Mouse (Mus musculus): ENCODE measurements around the gene Txndc15.

GRCm38 (mm10) chr13:55760576-55760975 is 46.1 kb downstream of the Txndc15 start:
- no peak for TF ChIP-seq CTCF (IDR thresholded peaks at IDR 0.05; ENCODE audit: low read depth, low read length)
- no peak for TF ChIP-seq POLR2AphosphoS5 (IDR thresholded peaks at IDR 0.05; ENCODE audit: insufficient replicate concordance, low read depth, low read length)
- TF ChIP-seq GATA2 (IDR thresholded peaks at IDR 0.05; ENCODE audit: borderline replicate concordance, low read depth, low read length) = no peak
- no peak for TF ChIP-seq GATA1 (IDR thresholded peaks at IDR 0.05; ENCODE audit: borderline replicate concordance, low read length)
- no peak for TF ChIP-seq TAL1 (conservative IDR thresholded peaks at IDR 0.05; ENCODE audit: low read depth, low read length)

Data from G1E (cell line).